8 mouse cellular contexts compared by ENCODE assay signal in genomic region chr16:35587866-35588465, GRCm38 (mm10). TPM values are rescaled to one million over a fixed set of nuclear protein-coding genes. Genes with fewer than 3 reads are reported as not detected.
DNase-seq lines count a peak whose midpoint lies in the region; ATAC-seq and TF ChIP-seq lines count a peak whose summit lies in the region.

No protein-coding gene starts in this region.

- 0 out of 2 replicates have a peak, but pooled peaks cover 7% of the 10 kb centered on the region for H3K27me3 ChIP-seq in kidney, embryonic 14.5 days (ENCODE audit: control insufficient read depth, insufficient read depth, low read length)
- H3K27me3 ChIP-seq in hindbrain, postnatal 0 days (ENCODE audit: insufficient read depth, low read length): no peaks in the 10 kb centered on the region
- H3K27me3 ChIP-seq in neural tube, embryonic 12.5 days (replicated peaks): 0 out of 2 replicates have a peak, but pooled peaks cover 3% of the 10 kb centered on the region

- peak overlapping the region; percentile 26 for H3K4me3 ChIP-seq in kidney, embryonic 14.5 days (ENCODE audit: low read length)
- no peak overlapping the region for H3K4me3 ChIP-seq in hindbrain, postnatal 0 days (ENCODE audit: low read length)
- no peak overlapping the region for H3K4me3 ChIP-seq in neural tube, embryonic 12.5 days

- no peak overlapping the region for H3K27ac ChIP-seq in kidney, embryonic 14.5 days (ENCODE audit: low read depth, low read length)
- peak overlapping the region; percentile 56 for H3K27ac ChIP-seq in hindbrain, postnatal 0 days
- peak overlapping the region; percentile 67 for H3K27ac ChIP-seq in neural tube, embryonic 12.5 days

- TF ChIP-seq CTCF in hindbrain, postnatal 0 days (IDR thresholded peaks at IDR 0.05; ENCODE audit: low read depth): no peak

- H3K36me3 ChIP-seq in kidney, embryonic 14.5 days (ENCODE audit: control insufficient read depth, insufficient read depth, low read length): no peaks in the 10 kb centered on the region
- H3K36me3 ChIP-seq in hindbrain, postnatal 0 days (ENCODE audit: insufficient read depth, low read length): no peaks in the 10 kb centered on the region
- no peaks in the 10 kb centered on the region for H3K36me3 ChIP-seq in neural tube, embryonic 12.5 days

- H3K4me2 ChIP-seq in kidney, embryonic 14.5 days (replicated peaks; ENCODE audit: low read depth, low read length): peak overlapping the region; percentile 43
- peak overlapping the region; percentile 42 for H3K4me2 ChIP-seq in hindbrain, postnatal 0 days (ENCODE audit: low read depth, low read length)
- H3K4me2 ChIP-seq in neural tube, embryonic 12.5 days (replicated peaks): peak overlapping the region; percentile 49

- ATAC-seq in kidney, embryonic 14.5 days (ENCODE audit: low FRiP score, low TSS enrichment): peak; percentile 26; the same call in 1 of the 2 replicates
- peak; percentile 73 for ATAC-seq in hindbrain, postnatal 0 days
- peak; percentile 79 for ATAC-seq in neural tube, embryonic 12.5 days (ENCODE audit: low FRiP score, low read depth)

- H3K9me3 ChIP-seq in kidney, embryonic 14.5 days (ENCODE audit: control insufficient read depth, low read length): no peaks in the 10 kb centered on the region
- H3K9me3 ChIP-seq in hindbrain, postnatal 0 days (ENCODE audit: low read length): no peaks in the 10 kb centered on the region
- no peaks in the 10 kb centered on the region for H3K9me3 ChIP-seq in neural tube, embryonic 12.5 days

- H3K9ac ChIP-seq in kidney, embryonic 14.5 days (ENCODE audit: low read depth, low read length): no peak overlapping the region
- H3K9ac ChIP-seq in hindbrain, postnatal 0 days (replicated peaks; ENCODE audit: low read length): no peak overlapping the region; the same call in 1 of the 2 replicates
- H3K9ac ChIP-seq in neural tube, embryonic 12.5 days: 0 out of 2 replicates have a peak overlapping the region, but pooled peaks have one; percentile 29

- WGBS in kidney, embryonic 14.5 days: 5% methylated on average over 20 of the region's 20 CpGs
- WGBS in hindbrain, postnatal 0 days: 7% methylated on average over 20 of the region's 20 CpGs
- WGBS in neural tube, embryonic 12.5 days: 1% methylated on average over 20 of the region's 20 CpGs

- 0 out of 2 replicates have a peak, but pooled peaks cover 23% of the 10 kb centered on the region for H3K4me1 ChIP-seq in kidney, embryonic 14.5 days (ENCODE audit: control insufficient read depth, insufficient read depth, low read length)
- H3K4me1 ChIP-seq in hindbrain, postnatal 0 days (ENCODE audit: insufficient read depth, low read length): peaks cover 25% of the 10 kb centered on the region
- H3K4me1 ChIP-seq in neural tube, embryonic 12.5 days: peaks cover 84% of the 10 kb centered on the region

- DNase-seq in kidney, postnatal 36 days: no peak
- DNase-seq in embryo, embryonic 11 days: peak; percentile 89
- peak; percentile 69 for DNase-seq in hindbrain, postnatal 0 days (ENCODE audit: low spot score)
- no peak for DNase-seq in cerebellum, postnatal 25 days
- DNase-seq in spleen, postnatal 10 days (ENCODE audit: low spot score in 2 of 2): no peak
- DNase-seq in cerebellum, adult 11 months: no peak

RNA-seq across cellular contexts. Expression of gene Sema5b, which starts 47.0 kb away (rescaled TPM):
- 4.9 and 8.4 TPM in 2 replicates for polyA plus RNA-seq in kidney, embryonic 14.5 days (2014; fragmentation: Nextera tagmentation; extraction: Ambion mirVana)
- total RNA-seq in hindbrain, postnatal 0 days (2014; rRNA removed): 37.0 and 47.0 TPM in 2 replicates
- 12.3 and 14.8 TPM in 2 replicates for polyA plus RNA-seq in hindbrain, postnatal 0 days (2015; fragmentation: Nextera tagmentation; extraction: Ambion mirVana)
- 43.2 and 46.1 TPM in 2 replicates for polyA plus RNA-seq in neural tube, embryonic 12.5 days (2016; fragmentation: Nextera tagmentation; extraction: Ambion mirVana)

Comparison
In these comparisons a context has a peak if more than half of its experiments do, and no peak if none do; other contexts are left out.
1. ATAC-seq: peak in every context shown above with its lines; median percentile 79 in neural tube, embryonic 12.5 days; 73 in hindbrain, postnatal 0 days; 26 in kidney, embryonic 14.5 days.
2. DNase-seq: peak in embryo, embryonic 11 days (single experiment) and hindbrain, postnatal 0 days (single experiment); none in kidney, postnatal 36 days (0 of 2), cerebellum, postnatal 25 days (0 of 2), spleen, postnatal 10 days (0 of 2) and cerebellum, adult 11 months (single experiment).
3. Peak in every context shown above with its lines, with median percentiles within 50 percentile points of each other: H3K4me2 ChIP-seq.